Mouse (Mus musculus) bone marrow, adult 2 months (tissue): ENCODE results near the gene Pcnx3.

Experiments used
- CTCF ChIP-seq: fragments of 200-500 bp; IDR thresholded peaks from 2 replicates; pipeline ENCODE4 v1.5.1; 2011; ENCODE audit warnings: low read length, control low read depth; ENCODE audit not compliant: control insufficient read depth, insufficient read depth
- POLR2A ChIP-seq: fragments of 200-500 bp; IDR thresholded peaks from 2 replicates; pipeline ENCODE4 v1.6.1; 2011; ENCODE audit warnings: low read depth, mild to moderate bottlenecking, control low read depth, low read length, borderline replicate concordance; ENCODE audit not compliant: control insufficient read depth

DNA sequence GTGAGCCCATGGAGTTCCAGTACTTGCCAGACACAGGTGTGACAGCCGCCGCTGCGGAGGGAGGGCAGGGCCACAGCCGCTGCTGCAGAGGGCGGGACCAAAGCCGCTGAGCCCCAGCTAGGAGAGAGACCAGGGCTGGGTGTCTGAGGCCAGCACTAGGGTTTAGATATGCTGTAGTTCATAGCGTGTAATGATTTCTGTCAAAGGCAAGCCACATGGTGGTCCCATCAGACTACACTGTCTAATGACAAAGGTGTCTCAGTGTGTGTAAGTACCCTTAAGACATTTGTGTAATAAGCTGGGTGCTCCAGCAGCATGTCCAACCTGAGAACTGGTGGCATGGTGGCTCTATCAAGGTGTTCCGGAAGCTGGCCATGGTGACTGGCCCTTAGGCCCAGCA is 47.1 kb downstream of the Pcnx3 start:
- no peak for TF ChIP-seq CTCF
- no peak for TF ChIP-seq POLR2A
